Mouse (Mus musculus) myocyte (in vitro differentiated cells): ENCODE results near the gene Psmd3. TPM values are rescaled to one million over a fixed set of nuclear protein-coding genes. Genes with fewer than 3 reads are reported as not detected.
"Not testable (repeated sequence)": the region's sequence is repeated elsewhere in the genome, so short reads cannot be mapped to it uniquely, and the experiment has no call there.

Experiments
- H3K27me3 ChIP-seq: one replicate; pipeline ENCODE4 v1.6.1; 2011; ENCODE audit not compliant: control insufficient read depth, insufficient read depth, insufficient read length
- H3K36me3 ChIP-seq: one replicate; pipeline ENCODE4 v1.6.1; 2011; ENCODE audit not compliant: control insufficient read depth, insufficient read depth
- H3K4me2 ChIP-seq: one replicate; pipeline ENCODE4 v1.6.1; 2011; ENCODE audit warnings: low read depth, control low read depth
- H3K4me3 ChIP-seq: one replicate; pipeline ENCODE4 v1.5.1; 2011; ENCODE audit warnings: mild to moderate bottlenecking, control low read depth, moderate library complexity
- H3K79me2 ChIP-seq: one replicate; pipeline ENCODE4 v1.6.1; 2011; ENCODE audit not compliant: control insufficient read depth, insufficient read depth
- H3ac ChIP-seq: one replicate; pipeline ENCODE4 v1.6.1; 2011; ENCODE audit not compliant: control insufficient read depth, insufficient read length
- CEBPB ChIP-seq: IDR thresholded peaks from 2 replicates; pipeline ENCODE4 v1.6.1; 2011; ENCODE audit warnings: mild to moderate bottlenecking, moderate library complexity; ENCODE audit not compliant: poor library complexity, insufficient read depth, severe bottlenecking
- E2F4 ChIP-seq: IDR thresholded peaks from one replicate; pipeline ENCODE4 v1.6.1; 2011; ENCODE audit warnings: mild to moderate bottlenecking, control low read depth, moderate library complexity; ENCODE audit not compliant: insufficient read depth
- MAX ChIP-seq: IDR thresholded peaks from one replicate; pipeline ENCODE4 v1.6.1; 2011; ENCODE audit warnings: low read depth, mild to moderate bottlenecking, control low read depth
- MYOD1 ChIP-seq, 3 experiments: IDR thresholded peaks; one replicate each; pipeline ENCODE4 v1.6.1; 2011; ENCODE audit warnings: control low read depth in 2 of 3, low read depth in 2 of 3, mild to moderate bottlenecking in 2 of 3, moderate library complexity in 1 of 3; ENCODE audit not compliant: insufficient read length in 2 of 3, control insufficient read depth in 1 of 3
- MYOG ChIP-seq, 3 experiments: IDR thresholded peaks; one replicate each; pipeline ENCODE4 v1.6.1; 2011; ENCODE audit warnings: control low read depth in 2 of 3, low read depth in 2 of 3, mild to moderate bottlenecking in 2 of 3; ENCODE audit not compliant: insufficient read length in 2 of 3, control insufficient read depth in 1 of 3, insufficient read depth in 1 of 3
- POLR2A ChIP-seq: IDR thresholded peaks from one replicate; pipeline ENCODE4 v1.6.1; 2011; ENCODE audit warnings: low read depth, mild to moderate bottlenecking, control low read depth, moderate library complexity; ENCODE audit not compliant: insufficient read length
- POLR2AphosphoS2 ChIP-seq: IDR thresholded peaks from one replicate; pipeline ENCODE4 v1.6.1; 2011; ENCODE audit warnings: low read depth, control low read depth; ENCODE audit not compliant: insufficient read length
- REST ChIP-seq: IDR thresholded peaks from one replicate; pipeline ENCODE4 v1.6.1; 2011; ENCODE audit warnings: mild to moderate bottlenecking, control low read depth, moderate library complexity; ENCODE audit not compliant: insufficient read depth, insufficient read length
- SRF ChIP-seq: IDR thresholded peaks from one replicate; pipeline ENCODE4 v1.6.1; 2011; ENCODE audit warnings: low read depth; ENCODE audit not compliant: control insufficient read depth, insufficient read length
- TCF12 ChIP-seq: IDR thresholded peaks from one replicate; pipeline ENCODE4 v1.6.1; 2011; ENCODE audit warnings: mild to moderate bottlenecking, control low read depth; ENCODE audit not compliant: poor library complexity, insufficient read depth, severe bottlenecking
- TCF3 ChIP-seq: IDR thresholded peaks from one replicate; pipeline ENCODE4 v1.6.1; 2011; ENCODE audit warnings: low read depth, control low read depth; ENCODE audit not compliant: insufficient read length
- USF1 ChIP-seq: IDR thresholded peaks from one replicate; pipeline ENCODE4 v1.6.1; 2011; ENCODE audit warnings: low read depth, mild to moderate bottlenecking, control low read depth, moderate library complexity
- polyA plus RNA-seq: library from polyadenylated mRNA; unstranded; fragments of >200 nt; fragmentation: generic; extraction: Trizol; gene quantifications from one replicate; pipeline ENCODE4 v1.2.1, GENCODE M21; 2012; ENCODE audit warnings: missing spikeins

The Psmd3 gene
- polyA plus RNA-seq, 1 experiment: 250 TPM

DNA sequence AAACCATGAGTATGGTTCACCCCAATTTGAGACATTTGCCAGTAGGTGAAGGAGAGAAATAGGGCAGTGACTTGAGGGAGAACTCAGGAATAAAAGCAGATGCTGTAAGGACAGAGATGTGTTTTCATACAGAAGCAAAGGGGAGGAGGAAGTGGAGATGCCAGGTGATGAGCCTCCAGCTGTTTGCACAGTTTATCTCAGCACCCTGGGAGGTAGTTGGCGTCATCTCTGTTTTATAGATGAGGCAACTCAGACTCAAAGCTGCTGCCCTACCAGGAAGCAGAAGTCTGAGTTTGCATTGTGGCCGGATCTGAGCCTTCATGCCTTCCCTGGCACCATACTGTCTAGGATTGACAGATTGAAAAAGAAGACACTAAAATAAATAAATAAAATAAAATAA lies 13.4 kb upstream of the Psmd3 start:
- H3K4me2 ChIP-seq: no peak overlapping the region
- H3ac ChIP-seq: no peak overlapping the region
- peaks cover 51% of the 10 kb centered on the region for H3K27me3 ChIP-seq
- no peak overlapping the region for H3K4me3 ChIP-seq
- TF ChIP-seq TCF12 (no peak), SRF (no peak), E2F4 (no peak)
- H3K79me2 ChIP-seq: no peaks in the 10 kb centered on the region
- no peaks in the 10 kb centered on the region for H3K36me3 ChIP-seq

DNA sequence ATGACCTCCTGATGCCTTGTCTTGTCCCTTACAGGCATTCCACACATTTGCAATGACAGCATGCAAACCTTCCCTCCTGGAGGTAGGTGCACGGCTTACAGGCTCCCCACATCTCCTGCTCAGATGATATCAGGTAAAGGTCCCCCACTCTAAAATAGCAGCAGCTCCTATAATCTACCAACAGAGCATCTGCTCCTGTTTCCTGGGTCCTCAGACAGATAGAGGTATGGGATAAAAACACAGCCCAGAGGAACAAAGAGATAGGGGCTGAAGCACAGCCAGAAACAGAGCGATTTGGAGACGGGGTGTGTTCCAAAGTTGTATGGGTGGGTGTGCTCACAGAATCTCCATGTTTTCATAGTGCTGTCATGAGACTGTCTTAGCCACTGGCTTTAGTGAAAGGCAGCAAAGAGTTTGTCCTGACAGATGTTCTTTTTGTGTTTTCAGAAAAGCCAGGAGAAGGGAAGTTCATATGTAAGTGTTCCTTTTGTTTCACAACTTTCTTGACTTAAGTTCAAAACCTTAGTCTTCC lies 11.0 kb upstream of the Psmd3 start:
- H3K4me2 ChIP-seq: no peak overlapping the region
- no peak for TF ChIP-seq CEBPB
- TF ChIP-seq MYOG (IDR thresholded peaks at IDR 0.05; ENCODE audit: control insufficient read depth in 1 of 3, insufficient read depth in 1 of 3, insufficient read length in 2 of 3, low read depth in 2 of 3): no peak
- TF ChIP-seq POLR2AphosphoS2: no peak
- no peak for TF ChIP-seq SRF
- no peak for TF ChIP-seq POLR2A
- no peak for TF ChIP-seq E2F4
- TF ChIP-seq TCF12: no peak
- no peak for TF ChIP-seq USF1
- no peak for TF ChIP-seq TCF3
- TF ChIP-seq REST: no peak
- no peak for TF ChIP-seq MYOD1 (IDR thresholded peaks at IDR 0.05; ENCODE audit: control insufficient read depth in 1 of 3, insufficient read length in 2 of 3, low read depth in 2 of 3)
- no peak for TF ChIP-seq MAX
- H3K79me2 ChIP-seq: no peaks in the 10 kb centered on the region
- no peak overlapping the region for H3ac ChIP-seq
- peaks cover 39% of the 10 kb centered on the region for H3K27me3 ChIP-seq
- H3K36me3 ChIP-seq: no peaks in the 10 kb centered on the region
- no peak overlapping the region for H3K4me3 ChIP-seq

DNA sequence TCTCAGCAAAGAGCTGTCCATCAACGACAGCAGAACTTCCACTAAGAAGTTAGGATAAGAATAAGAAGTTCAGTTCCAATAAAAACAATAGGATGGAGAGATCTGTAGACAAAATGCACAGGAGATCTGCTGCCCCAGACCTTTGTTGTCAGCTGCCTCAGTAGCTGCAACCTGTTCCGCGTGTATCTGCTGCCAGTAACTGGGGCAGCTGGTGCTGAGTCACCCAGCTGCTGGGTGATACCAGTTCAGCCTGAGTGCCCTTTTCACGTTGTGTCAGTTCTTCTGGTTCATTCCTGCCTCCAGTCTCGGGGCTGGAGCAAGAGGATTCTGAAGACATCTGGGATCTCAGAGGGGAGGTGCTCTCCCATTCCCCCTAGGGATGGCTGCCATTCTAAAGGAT lies 10.5 kb upstream of the Psmd3 start:
- Histone ChIP-seq H3K36me3 (no peaks in the 10 kb centered on the region), H3K4me3 (no peak overlapping the region), H3K4me2 (no peak overlapping the region), H3K27me3 (peaks cover 34% of the 10 kb centered on the region), H3ac (no peak overlapping the region), H3K79me2 (no peaks in the 10 kb centered on the region)
- peak in 2 of 3 experiments; percentile 71 to 79 for TF ChIP-seq MYOD1 (IDR thresholded peaks at IDR 0.05; ENCODE audit: control insufficient read depth in 1 of 3, insufficient read length in 2 of 3, low read depth in 2 of 3)
- TF ChIP-seq TCF3: no peak
- peak; percentile 54 to 78 (median 68) for TF ChIP-seq MYOG (IDR thresholded peaks at IDR 0.05; ENCODE audit: control insufficient read depth in 1 of 3, insufficient read depth in 1 of 3, insufficient read length in 2 of 3, low read depth in 2 of 3)
- no peak for TF ChIP-seq POLR2AphosphoS2

DNA sequence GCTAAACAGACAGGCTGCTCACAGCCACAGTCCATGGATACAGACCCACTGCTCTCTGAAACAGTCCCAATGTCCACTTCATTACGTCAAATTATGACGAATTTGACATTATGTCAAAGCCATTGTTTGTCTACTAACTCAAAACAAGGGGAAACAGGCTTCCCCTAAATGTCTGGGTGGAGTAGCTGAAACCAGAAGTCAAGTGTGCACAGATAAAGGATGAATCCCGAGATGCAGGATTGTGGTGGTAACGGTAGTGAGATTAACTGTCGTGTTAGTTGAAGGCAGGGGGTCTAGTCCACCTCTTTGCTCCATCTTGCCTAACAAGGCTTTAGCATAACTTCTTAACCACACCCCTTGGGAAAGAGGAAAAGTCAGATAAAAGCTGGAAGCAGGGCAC lies 9.9 kb upstream of the Psmd3 start:
- Histone ChIP-seq H3K27me3 (peaks cover 28% of the 10 kb centered on the region), H3K4me2 (no peak overlapping the region), H3K36me3 (no peaks in the 10 kb centered on the region), H3ac (no peak overlapping the region), H3K79me2 (no peaks in the 10 kb centered on the region), H3K4me3 (no peak overlapping the region)
- TF ChIP-seq TCF12: no peak
- no peak for TF ChIP-seq CEBPB
- no peak for TF ChIP-seq MAX
- TF ChIP-seq MYOD1 (IDR thresholded peaks at IDR 0.05; ENCODE audit: control insufficient read depth in 1 of 3, insufficient read length in 2 of 3, low read depth in 2 of 3): no peak
- TF ChIP-seq TCF3: no peak
- TF ChIP-seq POLR2A: no peak
- TF ChIP-seq SRF: no peak
- TF ChIP-seq POLR2AphosphoS2: no peak
- no peak for TF ChIP-seq REST
- no peak for TF ChIP-seq USF1
- no peak for TF ChIP-seq E2F4
- TF ChIP-seq MYOG (IDR thresholded peaks at IDR 0.05; ENCODE audit: control insufficient read depth in 1 of 3, insufficient read depth in 1 of 3, insufficient read length in 2 of 3, low read depth in 2 of 3): no peak

DNA sequence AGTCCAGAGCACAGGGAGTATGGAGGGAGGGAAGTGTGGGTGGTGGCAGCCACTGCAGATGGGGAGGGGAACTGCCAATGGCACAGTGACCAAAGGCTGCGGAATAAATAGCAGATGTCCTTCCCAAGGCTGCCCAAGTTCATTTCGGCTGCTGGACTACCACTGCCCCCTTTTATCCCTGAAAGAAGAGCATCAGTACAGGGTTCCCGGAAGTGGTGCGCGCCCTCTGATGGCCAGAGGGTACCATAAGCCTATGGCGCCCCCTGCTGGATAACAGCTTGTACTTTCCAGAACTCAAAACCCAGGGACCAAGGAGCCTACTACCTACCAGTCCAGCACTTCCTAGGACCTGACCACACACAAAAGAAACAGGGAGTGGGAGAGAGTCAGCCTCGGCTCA lies 9.2 kb upstream of the Psmd3 start:
- not testable (repeated sequence) for H3K79me2 ChIP-seq, H3K4me3 ChIP-seq, H3ac ChIP-seq, H3K36me3 ChIP-seq
- Histone ChIP-seq H3K4me2 (peak overlapping the region; percentile 44), H3K27me3 (peaks cover 21% of the 10 kb centered on the region)

DNA sequence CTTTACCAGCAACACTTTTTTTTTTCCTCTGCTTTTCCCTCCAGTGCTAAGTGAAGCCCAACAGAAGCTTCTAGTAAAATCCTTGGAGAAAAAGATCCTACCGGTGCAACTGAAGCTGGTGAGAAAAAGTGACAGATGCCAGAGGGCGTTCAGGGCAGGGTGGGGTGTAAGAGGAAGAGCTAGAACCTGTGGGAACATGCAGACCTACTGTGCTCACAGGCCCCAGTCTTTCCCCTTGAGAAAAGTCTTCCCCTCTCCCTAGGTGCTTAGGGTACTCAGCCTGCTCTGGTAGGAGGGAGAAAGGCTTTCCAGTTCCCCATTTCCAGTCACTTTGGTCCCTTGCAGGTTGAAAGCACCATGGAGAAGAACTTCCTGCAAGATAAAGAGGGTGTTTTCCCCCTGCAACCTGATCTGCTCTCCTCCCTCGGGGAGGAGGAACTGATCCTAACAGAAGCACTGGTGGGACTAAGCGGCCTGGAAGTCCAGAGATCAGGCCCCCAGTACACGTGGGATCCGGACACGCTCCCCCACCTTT lies 6.5 kb upstream of the Psmd3 start:
- TF ChIP-seq SRF: no peak
- TF ChIP-seq MYOG (IDR thresholded peaks at IDR 0.05; ENCODE audit: control insufficient read depth in 1 of 3, insufficient read depth in 1 of 3, insufficient read length in 2 of 3, low read depth in 2 of 3): no peak
- H3K36me3 ChIP-seq: no peaks in the 10 kb centered on the region
- no peaks in the 10 kb centered on the region for H3K27me3 ChIP-seq
- no peak overlapping the region for H3K4me3 ChIP-seq
- H3K4me2 ChIP-seq: no peak overlapping the region
- H3K79me2 ChIP-seq: no peaks in the 10 kb centered on the region
- no peak overlapping the region for H3ac ChIP-seq
